Mouse (Mus musculus): ENCODE measurements around the gene Mrpl43.

DNA sequence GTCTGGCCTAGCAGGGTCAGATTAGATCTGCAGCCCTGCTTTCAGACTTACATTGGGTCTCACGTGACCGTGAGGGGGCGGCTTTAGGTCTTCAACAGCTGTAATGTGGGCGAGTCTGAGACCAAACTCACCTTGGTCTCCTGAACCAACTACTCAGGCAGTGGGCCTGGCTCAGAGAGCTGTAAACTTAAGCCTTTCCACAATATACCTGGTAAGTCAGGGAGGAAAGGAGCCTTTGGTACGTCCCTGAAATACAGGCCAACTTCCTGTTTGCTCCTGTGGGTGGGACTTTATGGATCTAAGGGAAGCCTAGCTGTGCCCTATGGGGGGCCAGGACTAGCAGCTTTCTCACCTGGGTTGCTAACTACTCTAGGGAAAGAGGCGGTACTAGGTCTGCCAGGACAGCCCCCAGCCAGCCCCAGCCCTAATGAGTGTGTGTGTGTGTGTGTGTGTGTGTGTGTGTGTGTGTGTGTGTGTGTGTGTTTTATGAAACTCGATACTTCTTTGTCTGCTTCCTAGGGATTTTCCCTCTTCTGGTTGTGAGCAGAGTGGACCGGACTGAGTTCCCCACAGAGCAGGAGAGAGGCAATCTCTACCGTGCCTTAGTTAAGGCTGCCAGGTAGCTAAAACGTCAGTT is 8.2 kb upstream of the Mrpl43 start, which contains the start of gene Lzts2:
- no peak for TF ChIP-seq CTCF (IDR thresholded peaks at IDR 0.05; ENCODE audit: low read depth, low read length)
- TF ChIP-seq EP300 (IDR thresholded peaks at IDR 0.05; ENCODE audit: insufficient read depth, low read depth, low read length) = no peak
- TF ChIP-seq POLR2A (IDR thresholded peaks at IDR 0.05; ENCODE audit: insufficient read depth, low read length) = no peak
